Mouse (Mus musculus) myocyte (in vitro differentiated cells): ENCODE measurements at regions not wholly inside any gene's neighbourhood (a gene's known extent, or its start where the extent isn't known, plus 50 kb on each side); places are given as distances from the start of the nearest gene placed in this dataset.

Source experiments
- MAX ChIP-seq: IDR thresholded peaks from one replicate; pipeline ENCODE4 v1.6.1; 2011; ENCODE audit warnings: low read depth, mild to moderate bottlenecking, control low read depth
- TCF12 ChIP-seq: IDR thresholded peaks from one replicate; pipeline ENCODE4 v1.6.1; 2011; ENCODE audit warnings: mild to moderate bottlenecking, control low read depth; ENCODE audit not compliant: poor library complexity, insufficient read depth, severe bottlenecking

DNA sequence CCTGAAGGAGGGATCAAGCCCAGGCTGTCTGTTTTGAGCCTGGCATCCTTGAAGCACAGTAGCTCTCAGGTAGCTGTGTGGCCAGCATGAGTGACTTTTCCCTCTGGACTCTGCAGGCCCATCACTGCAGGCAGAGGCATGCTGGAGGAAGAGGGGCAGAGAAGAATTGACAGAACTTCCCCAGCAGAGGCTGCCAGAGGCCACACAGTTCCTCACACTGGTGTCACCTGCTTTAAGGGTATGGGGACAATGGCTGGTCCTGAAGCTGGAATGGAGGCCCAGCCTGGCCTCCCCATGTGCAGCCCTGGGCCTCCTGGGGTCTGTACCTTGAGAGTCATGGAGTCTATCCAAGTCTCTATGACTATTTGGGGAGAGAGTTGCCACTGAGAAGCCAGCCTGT, 179.9 kb downstream of the Bcl11a start:
- TF ChIP-seq MAX (no peak), TCF12 (no peak)
